Mouse (Mus musculus) small intestine, adult 10 weeks (tissue): ENCODE results near the gene Fbxo42. TPM values are rescaled to one million over a fixed set of nuclear protein-coding genes. Genes with fewer than 3 reads are reported as not detected.

Experiments
- polyA plus RNA-seq: library from polyadenylated mRNA; stranded (reverse); fragments of 350-450 nt; fragmentation: Illumina TruSeq; extraction: RNeasy Lipid Tissue Mini Kit (QIAGEN cat#74804); gene quantifications from one replicate; pipeline ENCODE4 v1.2.3, GENCODE M21; 2014; ENCODE audit warnings: low replicate concordance

Fbxo42 gene
- polyA plus RNA-seq = 5.8 TPM

GRCm38 (mm10) chr4:141147112-141148008 is at the start of gene Fbxo42:
Gene Fbxo42, plus strand, starts transcription at chr4:141147913.

GRCm38 (mm10) chr4:141139116-141139970 is 8.4 kb upstream of the Fbxo42 start, which contains the start of gene Szrd1:
Gene Szrd1, minus strand, starts transcription at chr4:141139775.

GRCm38 (mm10) chr4:141213770-141214336 is 66.1 kb downstream of the Fbxo42 start, which contains the start of gene Rsg1:
Gene Rsg1, plus strand, starts transcription at chr4:141213956.

GRCm38 (mm10) chr4:141239388-141240125 is 91.8 kb downstream of the Fbxo42 start, which contains the start of gene Arhgef19:
Gene Arhgef19, plus strand, starts transcription at chr4:141239499.

Other genes with a start within 250 kb of the Fbxo42 start
- gene Padi2, start 241.6 kb upstream of the Fbxo42 start, polyA plus RNA-seq = 0.63 TPM
- gene Sdhb, start 186.7 kb upstream of the Fbxo42 start, polyA plus RNA-seq = 90.7 TPM
- gene Atp13a2, start 161.0 kb upstream of the Fbxo42 start, polyA plus RNA-seq = 0.15 TPM
- gene Mfap2, start 137.5 kb upstream of the Fbxo42 start, polyA plus RNA-seq = not detected
- not detected for gene Crocc, start 87.4 kb upstream of the Fbxo42 start, polyA plus RNA-seq
- 6.0 TPM for gene Necap2, start 69.6 kb upstream of the Fbxo42 start, polyA plus RNA-seq
- gene Spata21, start 59.6 kb upstream of the Fbxo42 start, polyA plus RNA-seq = not detected
- gene Szrd1, start 8.1 kb upstream of the Fbxo42 start, polyA plus RNA-seq = 16.2 TPM
- not detected for gene Rsg1, start 66.0 kb downstream of the Fbxo42 start, polyA plus RNA-seq
- gene Arhgef19, start 91.6 kb downstream of the Fbxo42 start, polyA plus RNA-seq = 1.4 TPM
- 1.7 TPM for gene Epha2, start 153.3 kb downstream of the Fbxo42 start, polyA plus RNA-seq
- not detected for gene Fam131c, start 220.3 kb downstream of the Fbxo42 start, polyA plus RNA-seq